Mouse (Mus musculus): Measurements from ENCODE around the gene Fam114a2. TPM values are rescaled to one million over a fixed set of nuclear protein-coding genes. Genes with fewer than 3 reads are reported as not detected.

Fam114a2 gene
- total RNA-seq, 2 experiments from 2014 or later: 46.1 to 67.0 TPM

DNA sequence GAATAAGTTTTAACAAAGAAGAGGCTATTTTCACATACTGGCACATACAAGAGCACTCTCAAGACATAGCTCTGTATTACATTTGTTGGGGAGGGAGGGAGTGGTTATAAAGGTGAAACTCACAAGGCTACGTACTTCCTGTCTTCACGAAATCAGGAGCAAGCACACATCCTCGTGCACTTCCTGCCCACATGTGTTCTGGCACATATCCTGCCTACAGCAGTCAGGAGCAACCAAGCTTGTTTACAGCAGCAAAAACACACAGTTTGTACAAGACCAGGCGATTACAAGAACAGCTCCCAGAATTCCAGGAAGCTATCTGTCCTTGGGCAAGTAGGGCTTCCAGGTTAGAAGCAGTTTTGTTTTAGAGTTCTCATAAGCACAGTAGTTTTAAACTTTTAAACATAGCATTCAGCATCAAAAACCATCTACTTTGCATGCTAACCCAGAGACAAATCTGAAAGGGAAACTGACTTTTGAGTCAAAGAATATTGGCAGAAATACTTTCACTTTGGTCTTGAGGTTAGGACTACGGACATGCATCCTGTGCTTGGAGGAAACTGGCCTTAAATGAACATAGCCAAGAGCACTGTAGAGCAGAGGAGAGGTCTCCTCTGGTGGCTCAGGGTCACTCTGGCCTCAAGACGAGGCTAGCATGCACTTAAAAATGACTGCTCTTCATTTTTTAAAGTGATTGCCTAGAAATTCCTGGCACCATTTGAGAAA, 73.0 kb downstream of the Fam114a2 start:
- no peak for DNase-seq (ENCODE audit: low spot score in 2 of 2)

DNA sequence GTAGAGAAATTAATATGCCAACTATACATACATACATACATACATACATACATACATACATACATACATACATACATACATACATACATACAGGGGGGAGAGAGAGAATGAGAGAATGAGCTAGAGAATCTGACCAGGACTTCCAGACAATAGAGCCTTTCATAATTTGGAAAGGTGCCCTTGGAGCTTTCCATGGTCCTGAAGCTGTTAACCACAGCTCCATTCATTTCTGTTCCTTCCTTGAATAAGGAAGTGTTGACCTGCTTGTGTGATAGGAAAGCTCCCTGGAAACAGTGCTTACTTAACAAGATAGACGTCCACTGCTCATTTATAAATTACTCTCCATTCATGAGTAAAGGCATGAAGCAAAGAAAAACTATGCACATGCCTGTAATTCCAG, 84.3 kb downstream of the Fam114a2 start:
- DNase-seq (ENCODE audit: low spot score in 2 of 2): peak in 1 of 2 experiments; percentile 14

Other genes starting within 250 kb of the Fam114a2 start
- gene Mfap3, start within 50 bp of the Fam114a2 start, total RNA-seq (2021): 10 to 100 TPM; 22.7 to 22.9 TPM
- 10 to 100 TPM; 32.0 to 57.3 TPM for gene Galnt10, start 126.8 kb upstream of the Fam114a2 start, total RNA-seq (2021)